Mouse (Mus musculus): Measurements from ENCODE around the gene Pdha2.

GRCm38 (mm10) chr3:141160986-141161385 is 51.2 kb downstream of the Pdha2 start:
- TF ChIP-seq TAL1 (IDR thresholded peaks at IDR 0.05; ENCODE audit: low read length) (no peak), GATA1 (IDR thresholded peaks at IDR 0.05; ENCODE audit: low read length) (no peak)

Data from erythroblast, embryonic 14.5 days (primary cell).